Mouse (Mus musculus) forelimb bud, embryonic 11.5 days (tissue): Measurements from ENCODE around the gene Atf3.

Source experiments
- DNase-seq: peaks from one replicate; pipeline ENCODE4 v3.0.0-alpha.2; 2012; ENCODE audit warnings: low read depth, low spot score

The Atf3 gene

GRCm38 (mm10) chr1:191192751-191193150 is 25.1 kb downstream of the Atf3 start:
- no peak for DNase-seq

- no peak for DNase-seq
Observed at GRCm38 (mm10) chr1:191192213-191192612, 25.6 kb downstream of the Atf3 start.

GRCm38 (mm10) chr1:191189671-191190372 is 28.0 kb downstream of the Atf3 start:
- no peak for DNase-seq

- DNase-seq = no peak
Observed at GRCm38 (mm10) chr1:191186386-191186770, 31.5 kb downstream of the Atf3 start.

- no peak for DNase-seq
Observed at GRCm38 (mm10) chr1:191185761-191186385, 32.0 kb downstream of the Atf3 start.

- DNase-seq = no peak
Observed at GRCm38 (mm10) chr1:191184841-191185251, 33.0 kb downstream of the Atf3 start.

- DNase-seq = no peak
Observed at GRCm38 (mm10) chr1:191184066-191184815, 33.6 kb downstream of the Atf3 start.

- DNase-seq = peak; percentile 85
Observed at GRCm38 (mm10) chr1:191183163-191184065, 34.4 kb downstream of the Atf3 start.

GRCm38 (mm10) chr1:191182431-191183162 is 35.2 kb downstream of the Atf3 start:
- no peak for DNase-seq

GRCm38 (mm10) chr1:191181469-191182259 is 36.2 kb downstream of the Atf3 start:
- DNase-seq = no peak

GRCm38 (mm10) chr1:191180397-191180796 is 37.4 kb downstream of the Atf3 start:
- DNase-seq = no peak

GRCm38 (mm10) chr1:191179846-191180245 is 38.0 kb downstream of the Atf3 start:
- DNase-seq = no peak

GRCm38 (mm10) chr1:191178511-191179188 is 39.2 kb downstream of the Atf3 start:
- DNase-seq = no peak

GRCm38 (mm10) chr1:191176887-191177286 is 41.0 kb downstream of the Atf3 start:
- DNase-seq = no peak

GRCm38 (mm10) chr1:191172487-191172886 is 45.4 kb downstream of the Atf3 start:
- DNase-seq = no peak

- no peak for DNase-seq
Observed at GRCm38 (mm10) chr1:191170444-191170843, 47.4 kb downstream of the Atf3 start.

- DNase-seq = no peak
Observed at GRCm38 (mm10) chr1:191166189-191166588, 51.6 kb downstream of the Atf3 start.

GRCm38 (mm10) chr1:191164717-191165116 is 53.1 kb downstream of the Atf3 start, which contains the start of gene Fam71a:
TSS of gene Fam71a (minus strand) at chr1:191164817.
- no peak for DNase-seq

GRCm38 (mm10) chr1:191154314-191154713 is 63.5 kb downstream of the Atf3 start:
- DNase-seq = no peak
